Mouse (Mus musculus) left cerebral cortex, postnatal 14 days (tissue): Measurements from ENCODE around the gene Dhx34. TPM values are rescaled to one million over a fixed set of nuclear protein-coding genes. Genes with fewer than 3 reads are reported as not detected.
A peak's percentile ranks its signal among the peaks of the same experiment; 100 is the strongest.
"Not testable (repeated sequence)": the region's sequence is repeated elsewhere in the genome, so short reads cannot be mapped to it uniquely, and the experiment has no call there.

ENCODE experiments used
- DNase-seq, 2 experiments: peaks; one replicate each; pipeline ENCODE4 v3.0.0; 2021 to 2022; ENCODE audit warnings: low spot score in 2 of 2, mixed read lengths in 1 of 2
- intact Hi-C: fragments of 180-260 bp; cut with DNase I; formaldehyde crosslinking; loops from one replicate; pipeline ENCODE4 v1.15.1; 2025
- long read RNA-seq, 2 experiments: library from polyadenylated mRNA; stranded (forward); transcript quantifications; one replicate each; pipeline ENCODE4 v2.0.0; 2021
- total RNA-seq, 2 experiments: library from RNA; stranded (reverse); gene quantifications; 2 replicates each; pipeline ENCODE4 v1.2.3; 2021

Gene Dhx34
- 10 to 100 TPM; 10.7 to 11.2 TPM for total RNA-seq
- long read RNA-seq, experiment 1, full-length matches to known transcripts: 2 of 12 reads
- long read RNA-seq, experiment 1, partial matches to known transcripts: 9 of 12 reads
- long read RNA-seq, experiment 1, other reads (novel, unspliced or antisense): 1 of 12 reads
- long read RNA-seq, experiment 2, partial matches to known transcripts: 3 of 10 reads
- long read RNA-seq, experiment 2, other reads (novel, unspliced or antisense): 5 of 10 reads

- DNase-seq: peak; percentile 95 to 96
- intact Hi-C loops: no loop called here
Observed at GRCm38 (mm10) chr7:16221582-16222272, at the start of gene Dhx34. Dhx34 (minus strand) TSS chr7:16222037.

GRCm38 (mm10) chr7:16271139-16271538 lies 49.3 kb upstream of the Dhx34 start:
- intact Hi-C loops: no loop called here
- DNase-seq: no peak

- intact Hi-C loops, DNase-seq: not testable (repeated sequence)
Observed at GRCm38 (mm10) chr7:16266593-16266992, 44.8 kb upstream of the Dhx34 start.

- intact Hi-C loops: no loop called here
- DNase-seq: no peak
Observed at GRCm38 (mm10) chr7:16265856-16266255, 44.0 kb upstream of the Dhx34 start.

GRCm38 (mm10) chr7:16263843-16264242 lies 42.0 kb upstream of the Dhx34 start:
- DNase-seq: no peak
- intact Hi-C loops: loop anchor here (2.0 to 5.0 kb wide), 2 partner anchors 37 to 71 kb away; no protein-coding TSS in a partner anchor

- peak; percentile 88 to 89 for DNase-seq
- intact Hi-C loops: loop anchor here (2.0 to 5.0 kb wide), 2 partner anchors 36 to 70 kb away; no protein-coding TSS in a partner anchor
Observed at GRCm38 (mm10) chr7:16263015-16263787, 41.4 kb upstream of the Dhx34 start.

- no peak for DNase-seq
- intact Hi-C loops: loop anchor here (5.0 kb wide), 1 partner anchor 34 kb away; no protein-coding TSS in a partner anchor
Observed at GRCm38 (mm10) chr7:16261097-16261496, 39.3 kb upstream of the Dhx34 start.

GRCm38 (mm10) chr7:16259110-16259590 lies 37.3 kb upstream of the Dhx34 start, which contains the start of gene C5ar1:
C5ar1 (minus strand) TSS chr7:16259540.
- intact Hi-C loops: loop anchor here (10.0 kb wide), 1 partner anchor 164 kb away; the partner anchor contains the start of gene Napa
- no peak for DNase-seq

GRCm38 (mm10) chr7:16257830-16258229 lies 36.0 kb upstream of the Dhx34 start:
- intact Hi-C loops: loop anchor here (10.0 kb wide), 1 partner anchor 163 kb away; the partner anchor contains the start of gene Napa
- DNase-seq: no peak

GRCm38 (mm10) chr7:16255963-16256362 lies 34.1 kb upstream of the Dhx34 start:
- not testable (repeated sequence) for DNase-seq
- intact Hi-C loops: loop anchor here (10.0 kb wide), 1 partner anchor 161 kb away; the partner anchor contains the start of gene Napa

- no peak for DNase-seq
- intact Hi-C loops: loop anchor here (10.0 kb wide), 1 partner anchor 159 kb away; the partner anchor contains the start of gene Napa
Observed at GRCm38 (mm10) chr7:16254195-16254594, 32.4 kb upstream of the Dhx34 start.

GRCm38 (mm10) chr7:16250687-16251086 lies 28.9 kb upstream of the Dhx34 start:
- no peak for DNase-seq
- intact Hi-C loops: loop anchor here (10.0 kb wide), 1 partner anchor 156 kb away; the partner anchor contains the start of gene Napa

GRCm38 (mm10) chr7:16245958-16246357 lies 24.1 kb upstream of the Dhx34 start:
- intact Hi-C loops: no loop called here
- no peak for DNase-seq

GRCm38 (mm10) chr7:16244067-16244466 lies 22.2 kb upstream of the Dhx34 start, which contains the start of gene C5ar2:
C5ar2 (minus strand) TSS chr7:16244154.
- DNase-seq: peak in 1 of 2 experiments; percentile 19
- intact Hi-C loops: no loop called here

GRCm38 (mm10) chr7:16242198-16242597 lies 20.4 kb upstream of the Dhx34 start:
- DNase-seq: no peak
- intact Hi-C loops: no loop called here

GRCm38 (mm10) chr7:16241787-16242186 lies 19.9 kb upstream of the Dhx34 start:
- intact Hi-C loops: no loop called here

GRCm38 (mm10) chr7:16240978-16241303 lies 19.1 kb upstream of the Dhx34 start:
- intact Hi-C loops: no loop called here
- no peak for DNase-seq

More at GRCm38 (mm10) chr7:16241787-16242186, 19.9 kb upstream of the Dhx34 start:
- DNase-seq: no peak

- intact Hi-C loops: no loop called here
- no peak for DNase-seq
Observed at GRCm38 (mm10) chr7:16240281-16240977, 18.6 kb upstream of the Dhx34 start.

GRCm38 (mm10) chr7:16239554-16239997 lies 17.7 kb upstream of the Dhx34 start:
- DNase-seq: peak in 1 of 2 experiments; percentile 28
- intact Hi-C loops: no loop called here
